Mouse (Mus musculus): ENCODE data around the gene Cplx2.
A peak's percentile ranks its signal among the peaks of the same experiment; 100 is the strongest.

The Cplx2 gene

GRCm38 (mm10) chr13:54367758-54368157 is 3.4 kb upstream of the Cplx2 start:
- peak in 1 of 2 experiments; percentile 72 for DNase-seq (ENCODE audit: low spot score in 2 of 2)

GRCm38 (mm10) chr13:54368181-54368580 is 3.0 kb upstream of the Cplx2 start:
- DNase-seq (ENCODE audit: low spot score in 2 of 2): no peak

GRCm38 (mm10) chr13:54371387-54372330 is 510 bp downstream of the Cplx2 start:
- peak; percentile 68 to 87 for DNase-seq (ENCODE audit: low spot score in 2 of 2)

- DNase-seq (ENCODE audit: low spot score in 2 of 2): peak; percentile 30 to 84
Measured at GRCm38 (mm10) chr13:54372665-54373064, 1.5 kb downstream of the Cplx2 start.

GRCm38 (mm10) chr13:54374106-54374706 is 3.1 kb downstream of the Cplx2 start:
- DNase-seq (ENCODE audit: low spot score in 2 of 2): peak in 1 of 2 experiments; percentile 15

GRCm38 (mm10) chr13:54375497-54376495 is 4.6 kb downstream of the Cplx2 start:
- DNase-seq (ENCODE audit: low spot score in 2 of 2): peak in 1 of 2 experiments; percentile 35

- no peak for DNase-seq (ENCODE audit: low spot score in 2 of 2)
Measured at GRCm38 (mm10) chr13:54376736-54377135, 5.6 kb downstream of the Cplx2 start.

GRCm38 (mm10) chr13:54378051-54378450 is 6.9 kb downstream of the Cplx2 start:
- DNase-seq (ENCODE audit: low spot score in 2 of 2): peak in 1 of 2 experiments; percentile 57

GRCm38 (mm10) chr13:54380421-54380820 is 9.3 kb downstream of the Cplx2 start:
- DNase-seq (ENCODE audit: low spot score in 2 of 2): peak in 1 of 2 experiments; percentile 12

GRCm38 (mm10) chr13:54381396-54381795 is 10.2 kb downstream of the Cplx2 start:
- peak in 1 of 2 experiments; percentile 33 for DNase-seq (ENCODE audit: low spot score in 2 of 2)

- DNase-seq (ENCODE audit: low spot score in 2 of 2): no peak
Measured at GRCm38 (mm10) chr13:54383531-54383930, 12.4 kb downstream of the Cplx2 start.

- no peak for DNase-seq (ENCODE audit: low spot score in 2 of 2)
Measured at GRCm38 (mm10) chr13:54384518-54384917, 13.4 kb downstream of the Cplx2 start.

GRCm38 (mm10) chr13:54385008-54386004 is 14.2 kb downstream of the Cplx2 start:
- DNase-seq (ENCODE audit: low spot score in 2 of 2): no peak

GRCm38 (mm10) chr13:54389971-54390564 is 18.9 kb downstream of the Cplx2 start:
- no peak for DNase-seq (ENCODE audit: low spot score in 2 of 2)

GRCm38 (mm10) chr13:54390565-54391013 is 19.4 kb downstream of the Cplx2 start:
- no peak for DNase-seq (ENCODE audit: low spot score in 2 of 2)

- no peak for DNase-seq (ENCODE audit: low spot score in 2 of 2)
Measured at GRCm38 (mm10) chr13:54391313-54391712, 20.2 kb downstream of the Cplx2 start.

- no peak for DNase-seq (ENCODE audit: low spot score in 2 of 2)
Measured at GRCm38 (mm10) chr13:54397069-54397468, 25.9 kb downstream of the Cplx2 start.

GRCm38 (mm10) chr13:54400565-54401179 is 29.5 kb downstream of the Cplx2 start:
- DNase-seq (ENCODE audit: low spot score in 2 of 2): no peak

- DNase-seq (ENCODE audit: low spot score in 2 of 2): no peak
Measured at GRCm38 (mm10) chr13:54401180-54401569, 30.0 kb downstream of the Cplx2 start.

Measured in spleen, postnatal 10 days (tissue).